In genomic region chr2:93131825-93132623, GRCm38 (mm10) we compare ENCODE assay signal across 9 mouse cellular contexts. TPM values are rescaled to one million over a fixed set of nuclear protein-coding genes. Genes with fewer than 3 reads are reported as not detected.
A peak's percentile ranks its signal among the peaks of the same experiment; 100 is the strongest.
DNase-seq lines count a peak whose midpoint lies in the region; ATAC-seq and TF ChIP-seq lines count a peak whose summit lies in the region.
"Had no signal": no experiment of that assay in that cellular context is flagged by ENCODE, and none has a peak within 500 bp of the region (broad histone marks: within the 10 kb centered on the region; RNA-seq: fewer than 3 reads in every experiment).

No protein-coding gene starts in this region.

- H3K4me1 ChIP-seq in forebrain, embryonic 16.5 days (replicated peaks; ENCODE audit: control insufficient read depth, insufficient read depth, low read length): peaks cover 9% of the 10 kb centered on the region
- peaks cover 6% of the 10 kb centered on the region; the same call in 1 of the 2 replicates for H3K4me1 ChIP-seq in hindbrain, postnatal 0 days (ENCODE audit: insufficient read depth, low read length)

- 32% methylated on average over 9 of the region's 9 CpGs for WGBS in forebrain, embryonic 16.5 days
- WGBS in hindbrain, postnatal 0 days: 22% methylated on average over 9 of the region's 9 CpGs

- DNase-seq in layer of hippocampus, adult 9-11 months: peak; percentile 13
- no peak for DNase-seq in layer of hippocampus, adult 8-10 months (ENCODE audit: low spot score in 2 of 2)
- peak; percentile 90 for DNase-seq in MN1 (ENCODE audit: low spot score)
- peak; percentile 59 for DNase-seq in hindbrain, postnatal 0 days (ENCODE audit: low spot score)
- peak; percentile 82 for DNase-seq in lung, postnatal 25 days (ENCODE audit: low spot score)
- peak; percentile 68 for DNase-seq in thymus, postnatal 14 days

- H3K27ac ChIP-seq in forebrain, embryonic 16.5 days (ENCODE audit: low read length): peak overlapping the region; percentile 60
- peak overlapping the region; percentile 32; the same call in 1 of the 2 replicates for H3K27ac ChIP-seq in hindbrain, postnatal 0 days
- H3K27ac ChIP-seq: stomach, embryonic 15.5 days had no signal

- H3K4me2 ChIP-seq in forebrain, embryonic 16.5 days (ENCODE audit: low read length): no peak overlapping the region
- no peak overlapping the region for H3K4me2 ChIP-seq in hindbrain, postnatal 0 days (ENCODE audit: low read depth, low read length)
- H3K4me2 ChIP-seq: stomach, embryonic 15.5 days had no signal

- no peak for TF ChIP-seq CTCF in hindbrain, postnatal 0 days (IDR thresholded peaks at IDR 0.05; ENCODE audit: low read depth)

- H3K4me3 ChIP-seq in forebrain, embryonic 16.5 days (replicated peaks; ENCODE audit: low read length): no peak overlapping the region
- H3K4me3 ChIP-seq in hindbrain, postnatal 0 days (ENCODE audit: low read length): no peak overlapping the region
- H3K4me3 ChIP-seq: stomach, embryonic 15.5 days had no signal

- H3K9ac ChIP-seq in forebrain, embryonic 16.5 days (replicated peaks; ENCODE audit: low read depth, low read length): no peak overlapping the region
- H3K9ac ChIP-seq in hindbrain, postnatal 0 days (replicated peaks; ENCODE audit: low read length): no peak overlapping the region
- H3K9ac ChIP-seq: stomach, embryonic 15.5 days had no signal

- H3K9me3 ChIP-seq in forebrain, embryonic 16.5 days (ENCODE audit: control insufficient read depth, low read length): no peaks in the 10 kb centered on the region
- H3K9me3 ChIP-seq in hindbrain, postnatal 0 days (ENCODE audit: low read length): no peaks in the 10 kb centered on the region
- H3K9me3 ChIP-seq: stomach, embryonic 15.5 days had no signal

- H3K36me3 ChIP-seq in forebrain, embryonic 16.5 days (ENCODE audit: control insufficient read depth, insufficient read depth): no peaks in the 10 kb centered on the region
- H3K36me3 ChIP-seq in hindbrain, postnatal 0 days (ENCODE audit: insufficient read depth, low read length): no peaks in the 10 kb centered on the region
- H3K36me3 ChIP-seq: stomach, embryonic 15.5 days had no signal

- ATAC-seq in forebrain, embryonic 16.5 days: peak; percentile 70
- peak; percentile 65 for ATAC-seq in hindbrain, postnatal 0 days
- no peak for ATAC-seq in erythroblast, adult 5-6 weeks (replicated peaks; ENCODE audit: low FRiP score, poor library complexity, severe bottlenecking)

- no peaks in the 10 kb centered on the region for H3K27me3 ChIP-seq in forebrain, embryonic 16.5 days (replicated peaks; ENCODE audit: control insufficient read depth, insufficient read depth, low read length)
- H3K27me3 ChIP-seq in hindbrain, postnatal 0 days (ENCODE audit: insufficient read depth, low read length): no peaks in the 10 kb centered on the region
- H3K27me3 ChIP-seq: stomach, embryonic 15.5 days had no signal

RNA-seq across cellular contexts. Expression of gene Trp53i11, which starts 55.3 kb away (rescaled TPM):
- total RNA-seq in layer of hippocampus, adult 8-10 months (2022): 10 to 100 TPM; 65.0 to 87.9 (median 80.4) TPM
- 107 and 110 TPM in 2 replicates for polyA plus RNA-seq in forebrain, embryonic 16.5 days (2015; fragmentation: Nextera tagmentation; extraction: Ambion mirVana)
- total RNA-seq in hindbrain, postnatal 0 days (2014; rRNA removed): 150 and 176 TPM in 2 replicates
- 49.6 and 66.7 TPM in 2 replicates for polyA plus RNA-seq in hindbrain, postnatal 0 days (2015; fragmentation: Nextera tagmentation; extraction: Ambion mirVana)
- 0.96 TPM in 1 of 2 replicates, not detected in the other for total RNA-seq in erythroblast, adult 5-6 weeks (2015; ENCODE audit: low replicate concordance)
- 0.34 TPM in 1 of 2 replicates, not detected in the other for total RNA-seq in erythroblast, adult 5-6 weeks (2017; ENCODE audit: low replicate concordance)

Comparison
In these comparisons a context has a peak if more than half of its experiments do, and no peak if none do; other contexts are left out.
1. DNase-seq: peak in layer of hippocampus, adult 9-11 months (single experiment), MN1 (single experiment), hindbrain, postnatal 0 days (single experiment), lung, postnatal 25 days (single experiment) and thymus, postnatal 14 days (single experiment); none in layer of hippocampus, adult 8-10 months (0 of 2).
2. RNA of gene Trp53i11, which starts 55.3 kb away (total RNA-seq): 150 to 176 TPM in hindbrain, postnatal 0 days and 65.0 to 87.9 TPM in layer of hippocampus, adult 8-10 months; 0.34 to 0.96 TPM in erythroblast, adult 5-6 weeks; every median in the first group is over 10 times any median in the second.